Mouse (Mus musculus) neural tube, embryonic 13.5 days (tissue): ENCODE results near the gene Il1b. TPM values are rescaled to one million over a fixed set of nuclear protein-coding genes. Genes with fewer than 3 reads are reported as not detected.

Source experiments
- ATAC-seq: fragments of 200-750 bp; cut with Nextera tagmentation; 2 replicates; pipeline ENCODE4 v1.8.0; 2017; ENCODE audit warnings: low read depth, mild to moderate bottlenecking, moderate TSS enrichment, moderate library complexity
- H3K27ac ChIP-seq: fragments of 300-500 bp; sonication (generic); replicated peaks from 2 replicates; pipeline ENCODE4 v1.5.1; 2015; ENCODE audit warnings: moderate library complexity, mild to moderate bottlenecking, inconsistent platforms
- H3K27me3 ChIP-seq: fragments of 300-500 bp; sonication (generic); 2 replicates; pipeline ENCODE4 v1.6.1; 2015; ENCODE audit warnings: mild to moderate bottlenecking, inconsistent platforms
- H3K36me3 ChIP-seq: fragments of 300-500 bp; sonication (generic); 2 replicates; pipeline ENCODE4 v1.6.1; 2015; ENCODE audit warnings: mild to moderate bottlenecking, inconsistent platforms
- H3K4me1 ChIP-seq: fragments of 300-500 bp; sonication (generic); replicated peaks from 2 replicates; pipeline ENCODE4 v1.6.1; 2015; ENCODE audit warnings: inconsistent platforms
- H3K4me2 ChIP-seq: fragments of 300-500 bp; sonication (generic); 2 replicates; pipeline ENCODE4 v1.6.1; 2015; ENCODE audit warnings: inconsistent platforms, mild to moderate bottlenecking, moderate library complexity
- H3K4me3 ChIP-seq: fragments of 300-500 bp; sonication (generic); 2 replicates; pipeline ENCODE4 v1.5.1; 2015; ENCODE audit warnings: mild to moderate bottlenecking, inconsistent platforms
- H3K9ac ChIP-seq: fragments of 300-500 bp; sonication (generic); 2 replicates; pipeline ENCODE4 v1.6.1; 2015; ENCODE audit warnings: moderate library complexity, mild to moderate bottlenecking, inconsistent platforms
- H3K9me3 ChIP-seq: fragments of 300-500 bp; sonication (generic); 2 replicates; pipeline ENCODE4 v1.6.1; 2016; ENCODE audit warnings: inconsistent platforms
- WGBS: fragments of 180-500 bp; shearing (Covaris S2); methylation state at CpG from one replicate; pipeline ENCODE4 v1.1.7; 2015; 5-methylcytosine and 5-hydroxymethylcytosine counted together
- polyA plus RNA-seq: library from polyadenylated mRNA; unstranded; fragments of >200 nt; fragmentation: Nextera tagmentation; extraction: Ambion mirVana; gene quantifications from 2 replicates; pipeline ENCODE4 v1.2.1, GENCODE M21; 2015

Gene Il1b
- polyA plus RNA-seq, 1 experiment from 2014 or later, result 0.24 TPM

DNA sequence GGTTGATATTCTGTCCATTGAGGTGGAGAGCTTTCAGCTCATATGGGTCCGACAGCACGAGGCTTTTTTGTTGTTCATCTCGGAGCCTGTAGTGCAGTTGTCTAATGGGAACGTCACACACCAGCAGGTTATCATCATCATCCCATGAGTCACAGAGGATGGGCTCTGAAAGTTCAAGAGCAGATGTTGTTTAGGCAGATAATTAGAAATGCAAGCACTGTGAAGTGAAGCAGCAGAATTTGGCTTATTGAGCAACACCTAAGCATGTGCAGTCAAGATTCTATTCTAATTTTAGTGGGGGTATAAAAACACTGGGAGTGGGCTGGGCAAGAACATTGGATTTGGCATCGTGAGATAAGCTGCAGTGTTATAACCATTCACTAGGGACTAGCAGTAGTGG, 3.7 kb downstream of the Il1b start:
- no peaks in the 10 kb centered on the region for H3K36me3 ChIP-seq
- no peaks in the 10 kb centered on the region for H3K4me1 ChIP-seq
- no peaks in the 10 kb centered on the region for H3K9me3 ChIP-seq
- no peak overlapping the region for H3K27ac ChIP-seq
- no peaks in the 10 kb centered on the region for H3K27me3 ChIP-seq
- no peak overlapping the region for H3K4me3 ChIP-seq
- no peak for ATAC-seq
- 90% methylated on average over 5 of the region's 5 CpGs for whole genome bisulfite sequencing
- H3K4me2 ChIP-seq, result no peak overlapping the region
- H3K9ac ChIP-seq, result no peak overlapping the region

DNA sequence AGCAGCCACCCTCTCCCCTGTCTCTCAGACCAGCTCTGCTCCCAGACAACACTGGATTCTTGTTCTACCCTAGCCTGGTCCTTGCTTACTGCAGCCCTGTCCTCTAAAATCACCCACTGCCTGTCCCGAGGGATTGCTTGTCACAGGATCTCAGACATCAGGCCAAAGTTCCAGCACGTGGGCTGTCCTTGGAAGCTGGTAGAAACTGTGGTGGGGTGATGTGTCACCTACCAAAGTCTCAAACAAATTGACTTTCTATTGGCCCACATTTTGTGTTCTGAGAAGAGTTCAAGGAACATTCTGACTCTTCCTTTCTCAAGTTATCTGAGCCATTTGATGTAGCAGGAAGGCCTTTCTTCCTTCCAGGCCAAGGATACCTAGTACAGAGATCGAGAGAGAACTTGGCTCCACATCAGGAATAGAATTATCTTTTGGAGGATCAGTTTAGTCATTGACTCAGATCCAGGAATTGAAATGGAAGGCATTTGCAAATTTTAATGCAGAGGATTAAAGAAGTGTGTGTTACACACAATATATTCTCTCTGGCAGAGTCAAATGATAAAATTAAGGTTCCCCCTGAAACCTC, 9.9 kb downstream of the Il1b start:
- no peaks in the 10 kb centered on the region for H3K4me1 ChIP-seq
- no peak overlapping the region for H3K4me2 ChIP-seq
- H3K9me3 ChIP-seq, result no peaks in the 10 kb centered on the region
- no peak overlapping the region for H3K27ac ChIP-seq
- H3K36me3 ChIP-seq, result no peaks in the 10 kb centered on the region
- 85% methylated on average over 3 of the region's 3 CpGs for WGBS
- H3K4me3 ChIP-seq, result no peak overlapping the region
- H3K27me3 ChIP-seq, result no peaks in the 10 kb centered on the region
- no peak overlapping the region for H3K9ac ChIP-seq
- no peak for ATAC-seq

DNA sequence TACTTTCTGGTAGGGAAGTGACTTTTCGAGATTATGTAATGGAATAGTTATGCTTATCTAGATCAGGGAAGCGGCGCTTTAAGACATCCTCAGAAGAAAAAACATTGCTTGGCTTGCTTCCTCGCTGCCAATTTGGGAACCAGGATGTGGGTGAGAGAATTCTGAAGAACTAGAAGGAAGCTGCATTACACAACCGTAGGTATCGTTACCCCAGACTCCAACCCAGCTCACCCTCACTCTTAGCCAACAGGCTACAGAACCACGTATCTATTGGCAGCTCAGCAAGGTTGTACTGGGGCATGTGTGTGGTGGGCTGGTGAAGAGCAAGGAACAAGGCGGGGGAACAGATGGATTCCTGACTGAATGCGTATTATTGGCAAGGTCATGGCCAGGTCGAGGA, 10.7 kb downstream of the Il1b start:
- H3K36me3 ChIP-seq, result no peaks in the 10 kb centered on the region
- no peak overlapping the region for H3K4me3 ChIP-seq
- H3K9me3 ChIP-seq, result no peaks in the 10 kb centered on the region
- no peak overlapping the region for H3K9ac ChIP-seq
- no peak overlapping the region for H3K27ac ChIP-seq
- WGBS, result 88% methylated on average over 10 of the region's 10 CpGs
- no peak for ATAC-seq
- H3K4me2 ChIP-seq, result no peak overlapping the region
- no peaks in the 10 kb centered on the region for H3K27me3 ChIP-seq
- H3K4me1 ChIP-seq, result no peaks in the 10 kb centered on the region

DNA sequence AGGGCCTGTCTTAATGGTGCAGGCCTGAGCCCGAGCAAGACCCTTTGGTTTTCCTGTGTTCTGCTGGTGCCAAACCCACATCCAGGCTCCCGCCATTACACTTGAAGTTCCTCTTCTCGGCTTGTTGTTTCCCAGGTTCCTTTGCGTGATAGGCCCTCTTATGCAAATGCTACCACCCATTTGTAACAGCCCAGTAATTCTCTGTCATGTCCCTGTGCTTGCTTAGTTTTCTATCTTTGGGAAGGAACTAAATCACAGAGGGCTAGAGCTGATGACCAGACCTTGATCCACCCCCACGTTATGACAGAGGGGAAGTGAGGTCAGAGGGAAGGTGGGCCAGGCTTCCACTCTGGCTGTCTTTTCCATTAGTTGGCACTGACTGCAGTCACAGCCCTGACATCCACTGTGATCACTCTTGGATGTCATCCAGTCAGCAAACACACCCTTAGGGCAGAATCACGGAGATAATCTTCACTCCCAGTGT, 32.8 kb downstream of the Il1b start:
- Histone ChIP-seq H3K9ac (no peak overlapping the region), H3K27ac (no peak overlapping the region), H3K4me3 (no peak overlapping the region), H3K36me3 (no peaks in the 10 kb centered on the region), H3K4me2 (no peak overlapping the region), H3K4me1 (no peaks in the 10 kb centered on the region; the same call in 1 of the 2 replicates), H3K9me3 (peaks cover 4% of the 10 kb centered on the region), H3K27me3 (no peaks in the 10 kb centered on the region)
- ATAC-seq, result no peak
- 78% methylated on average over 6 of the region's 6 CpGs for WGBS

DNA sequence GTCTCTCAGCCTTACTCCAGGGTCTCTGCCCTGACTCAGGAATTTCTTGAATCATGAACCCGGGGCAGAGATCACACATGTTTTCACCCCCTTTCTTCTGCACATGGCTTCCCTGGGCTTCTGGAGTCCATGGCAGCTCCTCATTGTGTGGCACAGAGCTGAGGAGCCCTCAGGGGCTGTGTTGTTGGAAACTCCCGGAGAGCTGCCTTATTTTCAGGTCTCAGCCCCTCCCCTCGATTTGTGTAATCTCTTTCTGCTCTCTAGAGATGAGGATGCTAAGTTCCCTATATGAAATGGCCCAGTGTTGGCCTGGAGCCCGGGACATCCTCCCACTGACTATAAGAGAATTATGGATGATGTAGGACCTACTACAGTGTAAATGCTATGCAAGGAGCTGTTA, 37.5 kb downstream of the Il1b start:
- 65% methylated on average over 4 of the region's 4 CpGs for WGBS

GRCm38 (mm10) chr2:129330540-129330939, 40.4 kb downstream of the Il1b start:
- ATAC-seq, result no peak
- Histone ChIP-seq H3K4me3 (no peak overlapping the region), H3K4me2 (no peak overlapping the region), H3K4me1 (no peaks in the 10 kb centered on the region; the same call in 1 of the 2 replicates), H3K9me3 (no peaks in the 10 kb centered on the region), H3K36me3 (no peaks in the 10 kb centered on the region), H3K27ac (no peak overlapping the region), H3K27me3 (no peaks in the 10 kb centered on the region), H3K9ac (no peak overlapping the region)
- WGBS, result 87% methylated on average over 13 of the region's 13 CpGs

More for the DNA sequence above, 37.5 kb downstream of the Il1b start:
- Histone ChIP-seq H3K27ac (no peak overlapping the region), H3K9ac (no peak overlapping the region), H3K4me2 (no peak overlapping the region), H3K4me3 (no peak overlapping the region), H3K27me3 (no peaks in the 10 kb centered on the region), H3K36me3 (no peaks in the 10 kb centered on the region), H3K9me3 (no peaks in the 10 kb centered on the region), H3K4me1 (no peaks in the 10 kb centered on the region; the same call in 1 of the 2 replicates)
- no peak for ATAC-seq

- Histone ChIP-seq H3K27me3 (no peaks in the 10 kb centered on the region), H3K27ac (no peak overlapping the region), H3K9ac (no peak overlapping the region), H3K4me1 (no peaks in the 10 kb centered on the region; the same call in 1 of the 2 replicates), H3K4me3 (no peak overlapping the region), H3K4me2 (no peak overlapping the region), H3K36me3 (no peaks in the 10 kb centered on the region), H3K9me3 (no peaks in the 10 kb centered on the region)
- 74% methylated on average over 7 of the region's 7 CpGs for WGBS
- ATAC-seq, result no peak
Observed at GRCm38 (mm10) chr2:129330024-129330423, 40.9 kb downstream of the Il1b start.

GRCm38 (mm10) chr2:129328238-129328637, 42.7 kb downstream of the Il1b start:
- no peak overlapping the region for H3K4me2 ChIP-seq
- no peaks in the 10 kb centered on the region for H3K9me3 ChIP-seq
- H3K27me3 ChIP-seq, result no peaks in the 10 kb centered on the region
- no peak overlapping the region for H3K9ac ChIP-seq
- WGBS, result 87% methylated on average over 4 of the region's 4 CpGs
- no peaks in the 10 kb centered on the region for H3K36me3 ChIP-seq
- H3K4me3 ChIP-seq, result no peak overlapping the region
- H3K4me1 ChIP-seq, result no peaks in the 10 kb centered on the region; the same call in 1 of the 2 replicates
- ATAC-seq, result no peak
- no peak overlapping the region for H3K27ac ChIP-seq

- Histone ChIP-seq H3K27me3 (no peaks in the 10 kb centered on the region), H3K4me3 (no peak overlapping the region), H3K36me3 (no peaks in the 10 kb centered on the region), H3K9ac (no peak overlapping the region), H3K4me1 (no peaks in the 10 kb centered on the region), H3K4me2 (no peak overlapping the region), H3K9me3 (no peaks in the 10 kb centered on the region), H3K27ac (no peak overlapping the region)
- WGBS, result 88% methylated on average over 3 of the region's 3 CpGs
- ATAC-seq, result no peak
Observed at GRCm38 (mm10) chr2:129324216-129324615, 46.7 kb downstream of the Il1b start.

- no peaks in the 10 kb centered on the region for H3K27me3 ChIP-seq
- no peak overlapping the region for H3K27ac ChIP-seq
- ATAC-seq, result no peak
- no peak overlapping the region for H3K9ac ChIP-seq
- no peak overlapping the region for H3K4me3 ChIP-seq
- H3K36me3 ChIP-seq, result no peaks in the 10 kb centered on the region
- H3K9me3 ChIP-seq, result no peaks in the 10 kb centered on the region
- no peak overlapping the region for H3K4me2 ChIP-seq
- 65% methylated on average over 1 of the region's 1 CpGs for WGBS
- H3K4me1 ChIP-seq, result no peaks in the 10 kb centered on the region
Observed at GRCm38 (mm10) chr2:129322117-129322635, 48.8 kb downstream of the Il1b start.

- H3K9me3 ChIP-seq, result no peaks in the 10 kb centered on the region
- no peaks in the 10 kb centered on the region for H3K4me1 ChIP-seq
- ATAC-seq, result no peak
- no peaks in the 10 kb centered on the region for H3K36me3 ChIP-seq
- no peak overlapping the region for H3K27ac ChIP-seq
- H3K27me3 ChIP-seq, result no peaks in the 10 kb centered on the region
- WGBS, result 82% methylated on average over 8 of the region's 8 CpGs
- no peak overlapping the region for H3K4me2 ChIP-seq
- no peak overlapping the region for H3K9ac ChIP-seq
- H3K4me3 ChIP-seq, result no peak overlapping the region
Observed at GRCm38 (mm10) chr2:129320033-129320605, 50.8 kb downstream of the Il1b start.

DNA sequence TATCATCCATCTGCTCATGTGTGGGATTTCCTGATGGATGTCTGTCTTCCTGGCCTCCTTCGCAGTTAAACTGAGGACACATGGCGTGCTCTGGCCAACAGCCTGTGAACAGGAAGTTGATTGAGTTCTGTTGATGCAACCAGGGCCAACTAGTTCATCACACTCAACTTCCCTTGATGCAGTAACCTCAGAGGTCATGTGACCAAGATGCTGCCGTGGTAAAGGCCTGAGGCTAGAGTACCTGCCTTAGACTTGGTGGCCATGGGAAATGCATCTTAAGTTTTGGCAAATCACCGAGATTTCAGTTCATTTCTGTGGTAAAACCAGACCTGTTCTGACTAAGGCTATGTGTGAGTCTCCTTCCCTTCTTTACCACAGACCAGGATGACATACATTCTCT, 55.1 kb downstream of the Il1b start:
- Histone ChIP-seq H3K36me3 (no peaks in the 10 kb centered on the region), H3K4me3 (no peak overlapping the region), H3K27ac (no peak overlapping the region), H3K27me3 (no peaks in the 10 kb centered on the region), H3K4me2 (no peak overlapping the region), H3K4me1 (no peaks in the 10 kb centered on the region), H3K9ac (no peak overlapping the region), H3K9me3 (no peaks in the 10 kb centered on the region)
- 81% methylated on average over 4 of the region's 4 CpGs for WGBS
- no peak for ATAC-seq

- H3K4me3 ChIP-seq, result no peak overlapping the region
- no peaks in the 10 kb centered on the region for H3K4me1 ChIP-seq
- no peak overlapping the region for H3K27ac ChIP-seq
- H3K27me3 ChIP-seq, result no peaks in the 10 kb centered on the region
- ATAC-seq, result no peak
- H3K4me2 ChIP-seq, result no peak overlapping the region
- WGBS, result 77% methylated on average over 6 of the region's 6 CpGs
- H3K9me3 ChIP-seq, result no peaks in the 10 kb centered on the region
- H3K9ac ChIP-seq, result no peak overlapping the region
- no peaks in the 10 kb centered on the region for H3K36me3 ChIP-seq
Observed at GRCm38 (mm10) chr2:129314880-129315279, 56.1 kb downstream of the Il1b start.
